Mouse (Mus musculus) intestine, embryonic 14.5 days (tissue): ENCODE measurements around the gene Plekhd1. TPM values are rescaled to one million over a fixed set of nuclear protein-coding genes. Genes with fewer than 3 reads are reported as not detected.
A peak's percentile ranks its signal among the peaks of the same experiment; 100 is the strongest.

Experiments
- ATAC-seq: fragments of 200-750 bp; cut with Nextera tagmentation; replicated peaks from 2 replicates; pipeline ENCODE4 v1.8.0; 2017; ENCODE audit warnings: low read depth, moderate number of reproducible peaks, moderate TSS enrichment, moderate library complexity; ENCODE audit not compliant: low FRiP score, low TSS enrichment
- DNase-seq: peaks from one replicate; pipeline ENCODE4 v3.0.0-alpha.2; 2018; ENCODE audit warnings: low spot score
- H3K27ac ChIP-seq: fragments of 300-500 bp; sonication (generic); 2 replicates; pipeline ENCODE4 v1.5.1; 2014; ENCODE audit warnings: low read depth, mild to moderate bottlenecking, control low read depth
- H3K27me3 ChIP-seq: fragments of 300-500 bp; sonication (generic); replicated peaks from 2 replicates; pipeline ENCODE4 v1.6.1; 2014; ENCODE audit warnings: low read length, control low read depth; ENCODE audit not compliant: control insufficient read depth, insufficient read depth
- H3K36me3 ChIP-seq: fragments of 300-500 bp; sonication (generic); 2 replicates; pipeline ENCODE4 v1.6.1; 2014; ENCODE audit warnings: low read length, control low read depth; ENCODE audit not compliant: control insufficient read depth, insufficient read depth
- H3K4me1 ChIP-seq: fragments of 300-500 bp; sonication (generic); replicated peaks from 2 replicates; pipeline ENCODE4 v1.6.1; 2014; ENCODE audit warnings: low read length, control low read depth, mixed read lengths; ENCODE audit not compliant: control insufficient read depth, insufficient read depth
- H3K4me2 ChIP-seq: fragments of 300-500 bp; sonication (generic); 2 replicates; pipeline ENCODE4 v1.6.1; 2014; ENCODE audit warnings: low read length
- H3K4me3 ChIP-seq: fragments of 300-500 bp; sonication (generic); 2 replicates; pipeline ENCODE4 v1.5.1; 2014; ENCODE audit warnings: low read depth, low read length, control low read depth, mixed read lengths
- H3K9ac ChIP-seq: fragments of 300-500 bp; sonication (generic); 2 replicates; pipeline ENCODE4 v1.6.1; 2014; ENCODE audit warnings: mild to moderate bottlenecking, low read length
- H3K9me3 ChIP-seq: fragments of 300-500 bp; sonication (generic); 2 replicates; pipeline ENCODE4 v1.6.1; 2016; ENCODE audit warnings: low read length, control low read depth; ENCODE audit not compliant: control insufficient read depth
- WGBS: fragments of 180-500 bp; shearing (Covaris S2); extraction: QIAGEN DNeasy Blood & Tissue Kit; methylation state at CpG from one replicate; pipeline ENCODE4 v1.1.7; 2014; 5-methylcytosine and 5-hydroxymethylcytosine counted together
- polyA plus RNA-seq: library from polyadenylated mRNA; unstranded; fragments of >200 nt; fragmentation: Nextera tagmentation; extraction: Ambion mirVana; gene quantifications from 2 replicates; pipeline ENCODE4 v1.2.1, GENCODE M21; 2014

Plekhd1 gene
- polyA plus RNA-seq: 11.8 and 12.1 TPM in 2 replicates

DNA sequence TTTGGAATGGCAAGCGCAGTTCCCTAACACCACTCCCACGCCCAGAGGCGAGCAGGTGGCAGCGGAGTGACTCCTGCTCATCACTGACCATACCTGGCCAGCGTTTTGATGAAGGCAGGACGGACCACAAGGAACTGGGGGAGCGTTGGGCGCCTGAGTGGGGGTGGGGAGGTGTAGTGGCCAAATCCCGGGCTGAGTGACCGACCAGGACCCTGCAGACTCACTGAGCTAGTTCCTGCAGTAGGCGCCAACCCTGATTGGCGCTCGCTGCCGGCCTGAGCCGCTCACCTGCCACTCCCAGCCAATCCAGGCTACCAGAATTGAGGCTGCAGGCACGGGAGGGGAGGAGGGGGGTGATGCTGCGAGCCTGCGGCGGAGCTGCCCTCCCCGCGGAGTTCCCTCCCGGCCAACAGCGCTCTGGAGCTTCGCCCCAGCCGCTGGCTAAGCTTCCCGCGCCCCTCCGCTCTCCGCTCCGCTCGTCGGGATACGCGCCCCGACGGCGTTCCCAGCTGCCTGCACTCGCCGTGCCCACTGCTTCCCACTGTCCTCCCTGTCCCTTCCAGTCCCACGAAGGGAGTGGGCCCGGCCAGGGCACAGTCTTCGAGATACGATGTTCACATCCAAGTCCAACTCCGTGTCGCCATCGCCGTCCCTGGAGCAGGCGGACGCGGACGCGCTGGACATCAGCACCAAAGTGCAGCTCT, at the start of gene Plekhd1:
Gene Plekhd1, plus strand, starts transcription at position 323 of the 704 bp plus-strand sequence.
- DNase-seq (peak; percentile 81), ATAC-seq (peak; percentile 88)
- peak within 1 kb of the TSS; percentile 70 for H3K27ac ChIP-seq
- H3K9me3 ChIP-seq: no peaks in the 10 kb centered on the region
- H3K27me3 ChIP-seq: peaks cover 36% of the 10 kb centered on the region
- no peaks in the 10 kb centered on the region for H3K36me3 ChIP-seq
- under 1% methylated on average over 51 of the region's 52 CpGs for WGBS
- H3K4me3 ChIP-seq: peak within 1 kb of the TSS; percentile 51
- peak within 1 kb of the TSS; percentile 50 for H3K9ac ChIP-seq
- H3K4me1 ChIP-seq: peaks cover 5% of the 10 kb centered on the region
- peak within 1 kb of the TSS; percentile 61 for H3K4me2 ChIP-seq

DNA sequence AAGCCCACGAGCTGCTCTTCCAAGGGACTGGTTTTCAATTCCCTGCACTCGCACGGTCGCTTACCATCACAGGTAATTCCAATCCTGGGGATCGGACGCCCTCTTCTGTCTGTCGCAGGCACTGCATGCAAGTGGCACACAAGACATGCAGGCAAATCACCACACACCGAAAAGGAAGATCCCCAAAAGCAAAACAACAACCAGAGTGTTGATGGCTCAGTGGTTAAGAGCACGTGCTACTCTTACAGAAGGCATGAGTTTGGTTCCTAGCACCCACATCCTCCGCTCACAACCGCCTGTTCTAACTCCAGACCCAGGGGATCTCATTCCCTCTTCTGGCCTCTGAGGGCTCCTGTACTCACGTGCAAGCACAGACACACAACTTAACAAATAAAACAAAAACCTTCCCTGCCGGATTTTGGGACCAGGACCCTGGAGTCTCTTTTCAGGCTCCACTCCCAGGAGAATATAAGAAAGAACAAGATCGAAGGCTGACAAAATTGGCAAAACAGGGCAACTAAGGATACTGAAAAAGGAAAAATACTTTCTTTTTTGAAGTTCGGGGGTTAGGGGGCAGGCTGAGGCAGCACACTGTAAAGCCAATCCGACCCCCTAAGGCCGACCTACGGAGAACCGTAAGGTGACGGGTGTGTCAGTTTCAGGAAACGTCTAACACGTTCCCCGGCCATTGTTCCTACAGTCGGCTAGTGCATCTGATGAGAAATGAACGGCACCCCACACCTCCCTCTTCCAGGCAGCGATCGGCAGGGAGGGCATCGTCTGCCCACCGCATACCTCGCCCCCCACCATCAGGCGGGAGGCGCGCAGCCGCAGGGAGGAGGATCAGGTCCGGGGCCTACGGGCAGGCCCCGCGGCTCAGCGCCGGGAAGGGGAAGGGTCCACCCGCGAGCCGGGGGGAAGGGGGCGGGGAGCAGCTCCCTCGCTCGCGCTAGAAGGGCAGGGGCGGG, 49.4 kb upstream of the Plekhd1 start:
- H3K4me1 ChIP-seq: peaks cover 24% of the 10 kb centered on the region
- peak overlapping the region; percentile 94 for H3K4me3 ChIP-seq
- ATAC-seq (peak; percentile 64), DNase-seq (peak; percentile 83)
- H3K27me3 ChIP-seq: no peaks in the 10 kb centered on the region
- peak overlapping the region; percentile 96 for H3K9ac ChIP-seq
- WGBS: 3% methylated on average over 48 of the region's 48 CpGs
- no peaks in the 10 kb centered on the region for H3K9me3 ChIP-seq
- peak overlapping the region; percentile 95 for H3K4me2 ChIP-seq
- peak overlapping the region; percentile 95 for H3K27ac ChIP-seq
- peaks cover 41% of the 10 kb centered on the region for H3K36me3 ChIP-seq

DNA sequence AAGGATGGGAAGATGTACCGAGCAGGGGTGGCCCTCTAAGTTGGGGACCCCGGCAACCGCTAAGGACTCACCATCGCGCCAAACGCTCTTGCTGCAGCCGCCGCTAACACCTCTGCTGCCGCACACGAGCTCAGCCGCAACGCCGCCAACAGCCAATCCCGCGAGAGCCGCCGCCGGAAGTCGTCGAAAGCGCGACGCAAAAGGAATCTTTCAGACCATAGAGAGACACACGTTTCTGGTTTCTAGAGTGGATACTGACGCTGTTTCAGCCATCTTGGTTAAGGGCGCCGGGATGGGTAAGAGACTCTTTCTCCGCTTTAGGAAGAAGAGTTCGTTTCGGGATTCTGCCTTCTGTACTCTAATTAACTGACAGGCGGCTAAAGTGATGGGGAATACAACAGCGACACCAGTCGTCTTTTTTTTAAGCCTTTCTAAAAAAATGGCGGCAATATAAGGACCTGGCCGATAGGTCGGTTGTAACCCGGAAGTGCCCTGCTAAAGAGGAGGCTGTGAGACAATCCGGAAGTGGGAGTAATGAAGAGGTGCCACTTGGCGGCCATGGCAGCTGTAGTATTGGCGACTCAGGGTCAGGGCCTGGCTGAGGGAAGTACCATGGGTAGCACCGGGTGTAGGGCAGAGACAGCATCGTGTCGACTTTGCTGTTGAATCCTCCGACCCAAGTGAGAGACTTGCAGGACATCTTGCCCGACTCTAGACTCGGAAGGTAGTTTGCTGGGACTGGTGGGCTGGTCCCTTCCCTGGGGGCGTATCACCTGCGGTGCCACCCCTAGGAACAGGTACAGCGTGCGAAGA, 48.5 kb upstream of the Plekhd1 start, which contains the start of the genes Slc39a9 and Erh:
Gene Slc39a9, plus strand, starts transcription at position 191 of the 813 bp plus-strand sequence.
Gene Erh, minus strand, starts transcription at position 649 of the 813 bp plus-strand sequence.
- Histone ChIP-seq H3K9me3 (no peaks in the 10 kb centered on the region), H3K4me3 (peak within 1 kb of the TSS; percentile 94), H3K4me1 (peaks cover 24% of the 10 kb centered on the region), H3K27ac (peak within 1 kb of the TSS; percentile 95), H3K36me3 (peaks cover 37% of the 10 kb centered on the region), H3K4me2 (peak within 1 kb of the TSS; percentile 95), H3K27me3 (no peaks in the 10 kb centered on the region), H3K9ac (peak within 1 kb of the TSS; percentile 96)
- DNase-seq (peak; percentile 96), ATAC-seq (peak; percentile 97)
- WGBS: under 1% methylated on average over 50 of the region's 50 CpGs

DNA sequence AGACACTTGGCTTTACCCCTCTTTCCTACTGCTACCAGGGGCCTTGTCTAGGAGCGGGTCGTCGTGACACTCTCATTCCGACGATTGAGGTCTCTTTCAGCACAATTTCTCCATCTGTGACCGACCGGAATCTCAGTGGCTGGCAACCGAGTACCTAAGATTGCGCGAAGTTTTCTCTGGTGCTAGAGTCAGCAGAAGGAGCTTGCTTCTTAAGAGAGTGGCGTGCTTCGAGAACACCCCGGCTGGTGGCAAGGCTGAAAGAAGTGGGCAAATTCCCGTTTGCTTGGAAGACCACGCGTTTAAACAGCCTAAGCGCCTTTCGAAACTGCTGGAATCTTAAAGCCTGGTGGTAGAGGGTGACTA, 47.9 kb upstream of the Plekhd1 start:
- Histone ChIP-seq H3K36me3 (peaks cover 32% of the 10 kb centered on the region), H3K4me1 (peaks cover 24% of the 10 kb centered on the region), H3K4me3 (peak overlapping the region; percentile 94), H3K9me3 (no peaks in the 10 kb centered on the region), H3K4me2 (peak overlapping the region; percentile 95), H3K27ac (no peak overlapping the region), H3K9ac (peak overlapping the region; percentile 96), H3K27me3 (no peaks in the 10 kb centered on the region)
- ATAC-seq (no peak), DNase-seq (no peak)
- 6% methylated on average over 18 of the region's 18 CpGs for WGBS

DNA sequence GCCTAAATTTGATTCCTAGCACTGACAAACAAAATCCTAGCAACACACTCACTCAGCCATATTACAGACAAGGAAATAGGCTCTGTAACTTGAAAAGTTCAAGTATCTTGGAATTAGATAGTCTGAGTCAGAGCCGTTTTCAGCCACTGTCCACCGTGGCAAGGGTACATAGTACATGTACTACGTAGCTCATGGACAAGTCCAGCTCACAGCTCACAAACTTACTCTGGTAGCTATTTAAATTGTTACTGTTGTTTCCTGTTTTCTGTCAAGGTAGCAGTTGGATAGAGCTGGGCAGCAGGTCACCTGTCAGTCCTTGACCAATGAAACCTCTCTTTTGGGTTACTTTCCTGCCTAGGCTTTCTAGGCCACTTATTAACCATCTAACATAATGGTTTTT, 46.0 kb upstream of the Plekhd1 start:
- peak overlapping the region; percentile 95 for H3K4me2 ChIP-seq
- DNase-seq: no peak
- no peak for ATAC-seq
- H3K9ac ChIP-seq: no peak overlapping the region
- 96% methylated on average over 3 of the region's 3 CpGs for WGBS
- peaks cover 16% of the 10 kb centered on the region; the same call in 1 of the 2 replicates for H3K36me3 ChIP-seq
- peaks cover 24% of the 10 kb centered on the region for H3K4me1 ChIP-seq
- H3K27me3 ChIP-seq: no peaks in the 10 kb centered on the region
- no peak overlapping the region for H3K4me3 ChIP-seq
- H3K9me3 ChIP-seq: no peaks in the 10 kb centered on the region
- H3K27ac ChIP-seq: no peak overlapping the region

DNA sequence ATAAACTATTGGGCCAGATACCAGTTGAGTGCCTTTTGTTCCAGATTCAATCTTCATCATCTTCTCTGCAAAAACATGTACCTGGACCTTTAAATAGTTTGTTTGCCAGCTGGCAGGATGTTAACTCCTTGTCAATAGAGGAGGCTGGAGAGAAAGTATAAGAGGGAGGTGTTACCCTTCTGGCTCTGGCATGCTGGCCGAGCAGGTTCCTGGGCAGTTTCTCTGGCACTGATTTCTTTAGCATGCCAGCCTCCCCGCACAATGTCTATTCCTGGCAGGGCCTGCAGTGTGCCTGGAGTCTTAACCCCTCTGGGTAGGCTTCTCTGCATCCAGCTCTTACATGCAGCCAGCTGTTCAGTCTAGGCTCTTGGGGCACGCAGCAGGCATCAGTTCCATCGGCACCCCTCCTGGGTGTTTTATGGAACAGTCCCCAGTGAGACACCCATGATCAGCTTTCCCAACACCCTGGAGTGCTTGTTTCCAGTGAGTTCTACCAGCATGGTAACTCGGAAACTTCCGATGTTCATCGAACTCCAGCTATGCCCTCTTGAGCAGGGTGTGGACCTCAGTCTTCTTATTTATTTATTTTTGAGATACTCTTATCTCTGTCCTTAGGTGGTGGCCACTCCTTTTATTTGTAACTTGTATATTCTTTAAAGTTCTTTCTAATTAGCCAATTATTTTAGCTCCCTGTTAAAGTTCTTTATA, 38.3 kb upstream of the Plekhd1 start:
- no peak for ATAC-seq
- Histone ChIP-seq H3K4me1 (no peaks in the 10 kb centered on the region), H3K9ac (no peak overlapping the region), H3K4me3 (no peak overlapping the region), H3K27ac (no peak overlapping the region), H3K36me3 (0 out of 2 replicates have a peak, but pooled peaks cover 3% of the 10 kb centered on the region), H3K4me2 (no peak overlapping the region), H3K9me3 (no peaks in the 10 kb centered on the region), H3K27me3 (no peaks in the 10 kb centered on the region)
- DNase-seq: no peak
- 75% methylated on average over 7 of the region's 7 CpGs for WGBS

DNA sequence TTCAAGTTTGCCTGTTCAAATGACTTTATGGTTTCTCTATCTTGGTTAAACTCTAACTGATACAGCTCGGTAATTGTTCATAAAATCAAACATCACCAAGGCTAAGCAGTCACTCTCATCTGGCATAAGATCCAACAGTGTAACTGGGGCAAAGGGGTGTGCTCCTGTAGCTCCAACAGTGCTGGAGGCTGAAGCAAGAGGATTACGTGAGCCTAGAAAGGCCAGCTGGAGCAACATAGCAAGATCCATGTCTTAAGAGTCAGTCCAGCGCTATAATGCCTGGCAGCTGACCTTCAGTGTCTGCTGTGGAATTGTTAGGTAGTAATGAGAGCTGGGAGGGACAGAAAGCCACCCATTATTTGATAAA, 37.7 kb upstream of the Plekhd1 start:
- no peaks in the 10 kb centered on the region for H3K27me3 ChIP-seq
- H3K36me3 ChIP-seq: 0 out of 2 replicates have a peak, but pooled peaks cover 3% of the 10 kb centered on the region
- H3K4me3 ChIP-seq: no peak overlapping the region
- no peaks in the 10 kb centered on the region for H3K9me3 ChIP-seq
- WGBS: 73% methylated on average over 3 of the region's 3 CpGs
- no peak overlapping the region for H3K27ac ChIP-seq
- no peaks in the 10 kb centered on the region for H3K4me1 ChIP-seq
- no peak for DNase-seq
- H3K4me2 ChIP-seq: no peak overlapping the region
- H3K9ac ChIP-seq: no peak overlapping the region
- ATAC-seq: 0 out of 2 replicates have a peak, but pooled peaks have one; percentile 40
